8 mouse cellular contexts compared by ENCODE assay signal in genomic region chr10:81551597-81552102, GRCm38 (mm10). TPM values are rescaled to one million over a fixed set of nuclear protein-coding genes. Genes with fewer than 3 reads are reported as not detected.
DNase-seq lines count a peak whose midpoint lies in the region; ATAC-seq lines count a peak whose summit lies in the region.

No protein-coding gene starts in this region.

- H3K4me3 ChIP-seq in megakaryocyte, embryonic 14.5 days (replicated peaks) = peak overlapping the region; percentile 83

- peaks cover 44% of the 10 kb centered on the region for H3K4me1 ChIP-seq in megakaryocyte, embryonic 14.5 days

- no peaks in the 10 kb centered on the region for H3K36me3 ChIP-seq in megakaryocyte, embryonic 14.5 days (replicated peaks; ENCODE audit: low read length)

- peak; percentile 79 for ATAC-seq in common myeloid progenitor, adult 5-6 weeks (replicated peaks; ENCODE audit: low read depth, poor library complexity, severe bottlenecking)

- DNase-seq in adrenal gland, adult 18-20 months (ENCODE audit: low spot score in 2 of 2) = peak; percentile 67 to 76
- peak; percentile 73 for DNase-seq in gastrocnemius, postnatal 10 days
- DNase-seq in induced T-regulatory cell, adult 2 months (ENCODE audit: low read depth) = peak; percentile 95
- peak; percentile 51 to 85 for DNase-seq in left cerebral cortex, adult 8-10 months (ENCODE audit: low spot score in 2 of 2)
- DNase-seq in right cerebral cortex, postnatal 14 days = peak; percentile 88
- DNase-seq in urinary bladder, postnatal 36 days (ENCODE audit: low spot score in 2 of 2) = peak; percentile 65 to 82

- H3K27me3 ChIP-seq in megakaryocyte, embryonic 14.5 days (replicated peaks) = no peaks in the 10 kb centered on the region

- peaks cover 4% of the 10 kb centered on the region; the same call in 1 of the 2 replicates for H3K9me3 ChIP-seq in megakaryocyte, embryonic 14.5 days

RNA-seq across cellular contexts. Expression of gene Gna11, which starts 6.7 kb away (rescaled TPM):
- total RNA-seq in adrenal gland, adult 18-20 months (2021) = 10 to 100 TPM; 81.7 to 83.4 TPM
- total RNA-seq in common myeloid progenitor, adult 5-6 weeks (2017) = 5.0 and 5.7 TPM in 2 replicates
- 10 to 100 TPM; 40.6 to 44.8 TPM for total RNA-seq in gastrocnemius, postnatal 10 days (2021)
- 100 to 1,000 TPM in 3 of 4 experiments, 10 to 100 TPM in 1; 99.3 to 110 (median 101) TPM for total RNA-seq in left cerebral cortex, adult 8-10 months (2022)
- polyA plus RNA-seq in megakaryocyte, embryonic 14.5 days (2012; ENCODE audit: insufficient read depth, low replicate concordance) = 7.3 and 10.2 TPM in 2 replicates

RNA-seq across cellular contexts. Expression of gene Aes, which starts 7.6 kb away (rescaled TPM):
- 1,000 to 10,000 TPM in 1 of 2 experiments, 100 to 1,000 TPM in 1; 911 to 1,138 TPM for total RNA-seq in adrenal gland, adult 18-20 months (2021)
- 134 and 183 TPM in 2 replicates for total RNA-seq in common myeloid progenitor, adult 5-6 weeks (2017)
- 100 to 1,000 TPM; 614 to 667 TPM for total RNA-seq in gastrocnemius, postnatal 10 days (2021)
- 100 to 1,000 TPM; 719 to 760 (median 743) TPM for total RNA-seq in left cerebral cortex, adult 8-10 months (2022)
- 2,412 and 5,687 TPM in 2 replicates for polyA plus RNA-seq in megakaryocyte, embryonic 14.5 days (2012; ENCODE audit: insufficient read depth, low replicate concordance)

RNA-seq across cellular contexts. Expression of gene Tle2, which starts 22.7 kb away (rescaled TPM):
- total RNA-seq in adrenal gland, adult 18-20 months (2021) = 10 to 100 TPM; 58.2 to 65.6 TPM
- total RNA-seq in common myeloid progenitor, adult 5-6 weeks (2017) = 1.5 and 3.3 TPM in 2 replicates
- total RNA-seq in gastrocnemius, postnatal 10 days (2021) = 1 to 10 TPM; 4.4 to 9.4 TPM
- total RNA-seq in left cerebral cortex, adult 8-10 months (2022) = 10 to 100 TPM; 36.2 to 42.3 (median 39.2) TPM
- polyA plus RNA-seq in megakaryocyte, embryonic 14.5 days (2012; ENCODE audit: insufficient read depth, low replicate concordance) = 18.9 and 34.3 TPM in 2 replicates

RNA-seq across cellular contexts. Expression of gene Gna15, which starts 27.6 kb away (rescaled TPM):
- total RNA-seq in adrenal gland, adult 18-20 months (2021) = 1 to 10 TPM; 1.7 to 2.6 TPM
- total RNA-seq in common myeloid progenitor, adult 5-6 weeks (2017) = 30.6 and 39.1 TPM in 2 replicates
- under 1 TPM; 0.47 to 0.77 TPM for total RNA-seq in gastrocnemius, postnatal 10 days (2021)
- 1 to 10 TPM; 3.4 to 6.1 (median 5.3) TPM for total RNA-seq in left cerebral cortex, adult 8-10 months (2022)
- polyA plus RNA-seq in megakaryocyte, embryonic 14.5 days (2012; ENCODE audit: insufficient read depth, low replicate concordance) = 31.7 and 48.4 TPM in 2 replicates

RNA-seq across cellular contexts. Expression of gene Tle6, which starts 49.2 kb away (rescaled TPM):
- 10 to 100 TPM; 21.4 to 37.3 TPM for total RNA-seq in adrenal gland, adult 18-20 months (2021)
- total RNA-seq in common myeloid progenitor, adult 5-6 weeks (2017) = 8.4 and 26.1 TPM in 2 replicates
- total RNA-seq in gastrocnemius, postnatal 10 days (2021) = 1 to 10 TPM; 2.2 to 3.1 TPM
- 10 to 100 TPM; 10.3 to 17.2 (median 14.0) TPM for total RNA-seq in left cerebral cortex, adult 8-10 months (2022)
- polyA plus RNA-seq in megakaryocyte, embryonic 14.5 days (2012; ENCODE audit: insufficient read depth, low replicate concordance) = 69.5 and 166 TPM in 2 replicates

Comparison
In these comparisons a context has a peak if more than half of its experiments do, and no peak if none do; other contexts are left out.
1. Peak in every context shown above with its lines: DNase-seq, ATAC-seq and H3K4me3 ChIP-seq.